Mouse (Mus musculus): ENCODE data around the gene Gnb1l. TPM values are rescaled to one million over a fixed set of nuclear protein-coding genes. Genes with fewer than 3 reads are reported as not detected.

Gene Gnb1l
- total RNA-seq, 1 experiment = 10.9 TPM

DNA sequence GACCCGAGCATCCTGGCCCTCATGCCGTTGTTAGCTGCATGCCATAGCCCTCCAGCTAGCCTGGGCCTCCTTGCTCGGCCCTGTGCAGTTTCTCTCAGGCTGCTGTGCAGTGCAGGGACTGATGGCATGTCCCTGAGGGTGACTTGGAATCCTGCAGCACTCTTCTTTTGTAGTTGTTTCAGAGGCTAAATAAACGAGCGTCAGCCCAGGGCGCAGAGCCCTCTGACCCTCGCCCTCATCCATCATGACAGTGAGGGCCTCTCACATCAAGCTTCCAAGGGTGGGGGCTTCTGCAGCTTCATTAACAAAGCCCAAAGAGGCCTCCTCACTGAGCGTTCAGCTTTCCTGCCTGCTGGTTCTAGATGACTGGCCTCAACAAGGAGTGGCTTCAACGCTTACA is 53.1 kb downstream of the Gnb1l start:
- H3K9me3 ChIP-seq (ENCODE audit: control insufficient read depth, insufficient read depth, low read depth, low read length) = no peaks in the 10 kb centered on the region
- no peaks in the 10 kb centered on the region; the same call in 1 of the 2 replicates for H3K36me3 ChIP-seq (ENCODE audit: control insufficient read depth, insufficient read depth, low read length, poor library complexity, severe bottlenecking)
- no peak overlapping the region for H3K4me3 ChIP-seq (ENCODE audit: insufficient read depth in 1 of 2, low read depth in 1 of 2, low read length in 2 of 2, poor library complexity in 1 of 2, severe bottlenecking in 1 of 2)
- in situ Hi-C loops (cut with MboI; ENCODE audit: low sequenced_read_pairs in 2 of 2, unreplicated experiment in 2 of 2) = no loop called here
- no peak for TF ChIP-seq HCFC1 (IDR thresholded peaks at IDR 0.05; ENCODE audit: borderline replicate concordance, insufficient read depth, low read length)
- TF ChIP-seq CHD2 (IDR thresholded peaks at IDR 0.05; ENCODE audit: low read depth, low read length) = no peak
- no peak for TF ChIP-seq ZC3H11A (IDR thresholded peaks at IDR 0.05; ENCODE audit: borderline replicate concordance, low read depth, low read length)
- no peak for TF ChIP-seq MAFK (IDR thresholded peaks at IDR 0.05; ENCODE audit: insufficient read depth, low read depth, low read length)
- TF ChIP-seq ZNF384 (IDR thresholded peaks at IDR 0.05; ENCODE audit: low read depth, low read length) = no peak
- no peak for DNase-seq (ENCODE audit: low read depth, low spot score)
- no peak overlapping the region for H3K27ac ChIP-seq (ENCODE audit: insufficient read depth, low read depth, low read length, poor library complexity, severe bottlenecking)
- H3K4me1 ChIP-seq (ENCODE audit: control insufficient read depth in 2 of 2, insufficient read depth in 2 of 2, low read length in 2 of 2, poor library complexity in 1 of 2) = no peaks in the 10 kb centered on the region; a peak in 1 of 4 replicates
- no peak overlapping the region for H3K9ac ChIP-seq (ENCODE audit: insufficient read depth, low read depth, low read length, poor library complexity, severe bottlenecking)

DNA sequence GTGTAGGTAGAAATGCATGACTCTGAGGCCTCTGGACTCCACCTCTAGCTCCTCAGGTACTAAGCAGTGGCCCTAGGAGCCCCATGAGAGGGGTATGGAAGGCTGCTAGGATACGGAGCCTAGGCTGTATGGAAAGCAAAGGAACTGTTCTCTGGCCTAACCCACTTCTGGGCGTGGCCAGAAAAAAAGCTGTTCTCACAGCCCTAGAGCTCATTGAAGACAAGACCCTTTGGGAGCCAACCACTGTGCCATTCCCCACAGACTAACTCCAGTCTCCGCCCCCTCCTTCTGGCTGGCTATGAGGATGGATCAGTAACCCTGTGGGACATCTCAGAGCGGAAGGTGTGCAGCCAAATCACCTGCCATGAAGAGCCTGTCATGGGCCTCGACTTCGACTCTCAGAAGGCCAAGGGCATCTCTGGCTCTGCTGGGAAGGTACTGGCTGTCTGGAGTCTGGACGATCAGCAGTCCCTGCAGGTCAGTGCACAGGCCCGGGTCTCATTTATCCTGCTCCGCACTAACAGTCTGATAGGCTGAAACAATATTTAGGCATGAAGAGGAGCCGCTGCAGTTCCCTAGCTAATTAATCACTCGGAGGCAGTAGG is 53.7 kb downstream of the Gnb1l start:
- Histone ChIP-seq H3K9me3 (ENCODE audit: control insufficient read depth, insufficient read depth, low read depth, low read length) (no peaks in the 10 kb centered on the region), H3K4me3 (ENCODE audit: insufficient read depth in 1 of 2, low read depth in 1 of 2, low read length in 2 of 2, poor library complexity in 1 of 2, severe bottlenecking in 1 of 2) (no peak overlapping the region), H3K36me3 (ENCODE audit: control insufficient read depth, insufficient read depth, low read length, poor library complexity, severe bottlenecking) (no peaks in the 10 kb centered on the region; the same call in 1 of the 2 replicates), H3K9ac (ENCODE audit: insufficient read depth, low read depth, low read length, poor library complexity, severe bottlenecking) (no peak overlapping the region), H3K27ac (ENCODE audit: insufficient read depth, low read depth, low read length, poor library complexity, severe bottlenecking) (no peak overlapping the region), H3K4me1 (ENCODE audit: control insufficient read depth in 2 of 2, insufficient read depth in 2 of 2, low read length in 2 of 2, poor library complexity in 1 of 2) (no peaks in the 10 kb centered on the region; a peak in 1 of 4 replicates)
- TF ChIP-seq HCFC1 (IDR thresholded peaks at IDR 0.05; ENCODE audit: borderline replicate concordance, insufficient read depth, low read length) = no peak
- TF ChIP-seq ZC3H11A (IDR thresholded peaks at IDR 0.05; ENCODE audit: borderline replicate concordance, low read depth, low read length) = no peak
- no peak for TF ChIP-seq ZNF384 (IDR thresholded peaks at IDR 0.05; ENCODE audit: low read depth, low read length)
- TF ChIP-seq CHD2 (IDR thresholded peaks at IDR 0.05; ENCODE audit: low read depth, low read length) = no peak
- no peak for TF ChIP-seq MAFK (IDR thresholded peaks at IDR 0.05; ENCODE audit: insufficient read depth, low read depth, low read length)
- in situ Hi-C loops (cut with MboI; ENCODE audit: low sequenced_read_pairs in 2 of 2, unreplicated experiment in 2 of 2) = no loop called here
- no peak for DNase-seq (ENCODE audit: low read depth, low spot score)

GRCm38 (mm10) chr16:18554721-18555120 is 56.2 kb downstream of the Gnb1l start:
- no peaks in the 10 kb centered on the region; a peak in 1 of 4 replicates for H3K4me1 ChIP-seq (ENCODE audit: control insufficient read depth in 2 of 2, insufficient read depth in 2 of 2, low read length in 2 of 2, poor library complexity in 1 of 2)
- in situ Hi-C loops (cut with MboI; ENCODE audit: low sequenced_read_pairs in 2 of 2, unreplicated experiment in 2 of 2) = no loop called here
- H3K9ac ChIP-seq (ENCODE audit: insufficient read depth, low read depth, low read length, poor library complexity, severe bottlenecking) = no peak overlapping the region

DNA sequence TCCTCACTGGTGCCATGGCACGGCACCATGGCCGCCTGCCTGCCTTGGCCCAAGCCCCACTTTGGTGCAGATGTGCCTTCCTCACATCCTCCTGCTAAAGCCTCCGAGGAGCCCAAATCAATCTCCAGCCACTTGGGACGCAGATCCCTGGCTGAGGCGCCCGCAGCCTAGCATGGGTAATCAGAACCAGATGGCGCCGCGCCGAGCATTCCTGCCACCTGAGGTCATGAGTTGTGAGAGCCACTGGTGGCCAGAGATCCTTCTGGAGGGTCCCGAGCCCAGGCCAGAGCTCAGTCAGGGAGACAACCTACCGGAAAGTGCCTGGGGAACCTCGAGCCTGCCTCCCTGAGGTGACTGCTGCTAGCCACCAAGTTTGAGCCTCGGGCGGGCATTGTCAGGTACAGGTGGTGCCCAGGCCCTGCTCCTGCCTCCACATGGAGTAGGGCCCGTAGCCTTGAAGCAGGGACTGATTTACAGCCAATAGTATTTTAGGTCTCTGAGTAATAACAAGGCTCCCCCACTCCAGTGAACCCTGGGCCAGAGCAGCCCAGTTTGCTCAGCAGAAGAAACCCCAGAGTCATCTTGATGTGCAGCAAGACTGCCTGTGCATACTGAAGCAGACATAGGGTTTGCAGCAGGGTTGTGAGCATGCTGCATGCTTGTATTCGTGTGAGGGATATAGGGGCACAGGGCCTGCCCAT is 56.9 kb downstream of the Gnb1l start:
- Histone ChIP-seq H3K9me3 (ENCODE audit: control insufficient read depth, insufficient read depth, low read depth, low read length) (no peaks in the 10 kb centered on the region), H3K4me3 (ENCODE audit: insufficient read depth in 1 of 2, low read depth in 1 of 2, low read length in 2 of 2, poor library complexity in 1 of 2, severe bottlenecking in 1 of 2) (no peak overlapping the region), H3K4me1 (ENCODE audit: control insufficient read depth in 2 of 2, insufficient read depth in 2 of 2, low read length in 2 of 2, poor library complexity in 1 of 2) (no peaks in the 10 kb centered on the region; a peak in 1 of 4 replicates), H3K36me3 (ENCODE audit: control insufficient read depth, insufficient read depth, low read length, poor library complexity, severe bottlenecking) (no peaks in the 10 kb centered on the region; the same call in 1 of the 2 replicates), H3K27ac (ENCODE audit: insufficient read depth, low read depth, low read length, poor library complexity, severe bottlenecking) (no peak overlapping the region), H3K9ac (ENCODE audit: insufficient read depth, low read depth, low read length, poor library complexity, severe bottlenecking) (no peak overlapping the region)
- in situ Hi-C loops (cut with MboI; ENCODE audit: low sequenced_read_pairs in 2 of 2, unreplicated experiment in 2 of 2) = no loop called here
- DNase-seq (ENCODE audit: low read depth, low spot score) = no peak
- TF ChIP-seq ZNF384 (IDR thresholded peaks at IDR 0.05; ENCODE audit: low read depth, low read length) = no peak

More at GRCm38 (mm10) chr16:18554721-18555120, 56.2 kb downstream of the Gnb1l start:
- DNase-seq (ENCODE audit: low read depth, low spot score) = no peak
- Histone ChIP-seq H3K36me3 (ENCODE audit: control insufficient read depth, insufficient read depth, low read length, poor library complexity, severe bottlenecking) (no peaks in the 10 kb centered on the region; the same call in 1 of the 2 replicates), H3K27ac (ENCODE audit: insufficient read depth, low read depth, low read length, poor library complexity, severe bottlenecking) (no peak overlapping the region), H3K9me3 (ENCODE audit: control insufficient read depth, insufficient read depth, low read depth, low read length) (no peaks in the 10 kb centered on the region), H3K4me3 (ENCODE audit: insufficient read depth in 1 of 2, low read depth in 1 of 2, low read length in 2 of 2, poor library complexity in 1 of 2, severe bottlenecking in 1 of 2) (no peak overlapping the region)
- TF ChIP-seq ZNF384 (IDR thresholded peaks at IDR 0.05; ENCODE audit: low read depth, low read length) (no peak), CHD2 (IDR thresholded peaks at IDR 0.05; ENCODE audit: low read depth, low read length) (no peak), HCFC1 (IDR thresholded peaks at IDR 0.05; ENCODE audit: borderline replicate concordance, insufficient read depth, low read length) (no peak), ZC3H11A (IDR thresholded peaks at IDR 0.05; ENCODE audit: borderline replicate concordance, low read depth, low read length) (no peak), MAFK (IDR thresholded peaks at IDR 0.05; ENCODE audit: insufficient read depth, low read depth, low read length) (no peak)
